Mouse (Mus musculus) left cerebral cortex, adult 9 months (tissue): ENCODE results near the gene Tulp2.

Source experiments
- DNase-seq, 2 experiments: peaks; one replicate each; pipeline ENCODE4 v3.0.0; 2022; ENCODE audit warnings: low spot score in 2 of 2

Tulp2 gene

GRCm38 (mm10) chr7:45481374-45481927 lies at the start of gene Tulp2:
Gene Tulp2 (plus strand): TSS chr7:45481877.
- DNase-seq: peak in 1 of 2 experiments; percentile 77

GRCm38 (mm10) chr7:45433835-45434202 lies 47.9 kb upstream of the Tulp2 start:
- no peak for DNase-seq

- peak; percentile 100 for DNase-seq
Observed at GRCm38 (mm10) chr7:45434203-45435015, 47.3 kb upstream of the Tulp2 start, which contains the start of gene Gys1. Gene Gys1 (plus strand): TSS chr7:45434844.

GRCm38 (mm10) chr7:45435038-45435437 lies 46.6 kb upstream of the Tulp2 start:
- no peak for DNase-seq

GRCm38 (mm10) chr7:45436444-45436843 lies 45.2 kb upstream of the Tulp2 start:
- DNase-seq: no peak

- DNase-seq: no peak
Observed at GRCm38 (mm10) chr7:45437046-45437445, 44.6 kb upstream of the Tulp2 start.

GRCm38 (mm10) chr7:45437521-45438276 lies 44.0 kb upstream of the Tulp2 start, which contains the start of gene Ruvbl2:
Gene Ruvbl2 (minus strand): TSS chr7:45438096.
- no peak for DNase-seq

GRCm38 (mm10) chr7:45443526-45444420 lies 37.9 kb upstream of the Tulp2 start:
- DNase-seq: no peak

GRCm38 (mm10) chr7:45446589-45446988 lies 35.1 kb upstream of the Tulp2 start:
- DNase-seq: no peak

- no peak for DNase-seq
Observed at GRCm38 (mm10) chr7:45447325-45447990, 34.2 kb upstream of the Tulp2 start.

- DNase-seq: no peak
Observed at GRCm38 (mm10) chr7:45449974-45450373, 31.7 kb upstream of the Tulp2 start.

- DNase-seq: peak in 1 of 2 experiments; percentile 93
Observed at GRCm38 (mm10) chr7:45451344-45451982, 30.2 kb upstream of the Tulp2 start.

GRCm38 (mm10) chr7:45454971-45455370 lies 26.7 kb upstream of the Tulp2 start:
- DNase-seq: no peak

- DNase-seq: no peak
Observed at GRCm38 (mm10) chr7:45455932-45456696, 25.6 kb upstream of the Tulp2 start.

- no peak for DNase-seq
Observed at GRCm38 (mm10) chr7:45456721-45457203, 24.9 kb upstream of the Tulp2 start.

- DNase-seq: no peak
Observed at GRCm38 (mm10) chr7:45457204-45458060, 24.2 kb upstream of the Tulp2 start.

- DNase-seq: peak in 1 of 2 experiments; percentile 68
Observed at GRCm38 (mm10) chr7:45458748-45459563, 22.7 kb upstream of the Tulp2 start.
